In genomic region chr2:90565192-90565929, GRCm38 (mm10) we compare ENCODE assay signal across 16 mouse cellular contexts. TPM values are rescaled to one million over a fixed set of nuclear protein-coding genes. Genes with fewer than 3 reads are reported as not detected.
A peak's percentile ranks its signal among the peaks of the same experiment; 100 is the strongest.
DNase-seq lines count a peak whose midpoint lies in the region; ATAC-seq lines count a peak whose summit lies in the region.
"Had no signal": no experiment of that assay in that cellular context is flagged by ENCODE, and none has a peak within 500 bp of the region (broad histone marks: within the 10 kb centered on the region; RNA-seq: fewer than 3 reads in every experiment).

No protein-coding gene starts in this region.

- peak; percentile 52 for DNase-seq in 3T3-L1 (ENCODE audit: low read depth, low spot score)
- peak; percentile 28 for DNase-seq in NIH3T3 (ENCODE audit: low read depth)
- peak; percentile 87 to 95 for DNase-seq in kidney, adult 8-10 months
- no peak for DNase-seq in frontal cortex, postnatal 36 days (ENCODE audit: low spot score in 2 of 2)
- DNase-seq: adrenal gland, postnatal 14 days; forebrain, postnatal 0 days; right cerebral cortex, postnatal 4 days; thymus, adult 2 months had no signal

- H3K4me1 ChIP-seq in liver, embryonic 15.5 days (replicated peaks) = peaks cover 73% of the 10 kb centered on the region
- peaks cover 7% of the 10 kb centered on the region for H3K4me1 ChIP-seq in midbrain, embryonic 13.5 days (replicated peaks)
- H3K4me1 ChIP-seq in hindbrain, embryonic 16.5 days (ENCODE audit: control insufficient read depth, insufficient read depth, low read depth, low read length) = peaks cover 9% of the 10 kb centered on the region

- H3K27me3 ChIP-seq in liver, embryonic 15.5 days = no peaks in the 10 kb centered on the region
- H3K27me3 ChIP-seq in midbrain, embryonic 13.5 days = no peaks in the 10 kb centered on the region
- H3K27me3 ChIP-seq in hindbrain, embryonic 16.5 days (replicated peaks; ENCODE audit: control insufficient read depth, insufficient read depth, low read length) = no peaks in the 10 kb centered on the region
- H3K27me3 ChIP-seq: heart, embryonic 12.5 days; midbrain, embryonic 12.5 days; neural tube, embryonic 15.5 days had no signal

- peak overlapping the region; percentile 83 for H3K27ac ChIP-seq in liver, embryonic 15.5 days (replicated peaks)
- H3K27ac ChIP-seq in midbrain, embryonic 13.5 days = no peak overlapping the region
- H3K27ac ChIP-seq in hindbrain, embryonic 16.5 days (ENCODE audit: low read depth, low read length) = no peak overlapping the region
- H3K27ac ChIP-seq: hindbrain, postnatal 0 days; midbrain, embryonic 12.5 days; neural tube, embryonic 15.5 days had no signal

- WGBS in liver, embryonic 15.5 days (ENCODE audit: insufficient replicate concordance) = 67% methylated on average over 7 of the region's 7 CpGs
- 97% methylated on average over 7 of the region's 7 CpGs for WGBS in midbrain, embryonic 13.5 days
- WGBS in hindbrain, embryonic 16.5 days = 96% methylated on average over 7 of the region's 7 CpGs

- H3K4me2 ChIP-seq in liver, embryonic 15.5 days = peak overlapping the region; percentile 48
- H3K4me2 ChIP-seq in midbrain, embryonic 13.5 days (replicated peaks) = no peak overlapping the region
- no peak overlapping the region for H3K4me2 ChIP-seq in hindbrain, embryonic 16.5 days (ENCODE audit: low read length)
- H3K4me2 ChIP-seq: heart, embryonic 12.5 days; midbrain, embryonic 12.5 days; neural tube, embryonic 15.5 days had no signal

- ATAC-seq in liver, embryonic 15.5 days (ENCODE audit: insufficient read depth) = peak; percentile 23; the same call in 1 of the 2 replicates
- ATAC-seq in midbrain, embryonic 13.5 days = no peak
- ATAC-seq in hindbrain, embryonic 16.5 days = no peak
- ATAC-seq: forebrain, postnatal 0 days; hindbrain, postnatal 0 days had no signal

- no peak overlapping the region for H3K4me3 ChIP-seq in liver, embryonic 15.5 days (replicated peaks)
- H3K4me3 ChIP-seq in midbrain, embryonic 13.5 days (replicated peaks) = no peak overlapping the region
- H3K4me3 ChIP-seq in hindbrain, embryonic 16.5 days (ENCODE audit: low read length) = no peak overlapping the region
- H3K4me3 ChIP-seq: heart, embryonic 12.5 days; midbrain, embryonic 12.5 days; neural tube, embryonic 15.5 days had no signal

- peak overlapping the region; percentile 33; the same call in 1 of the 2 replicates for H3K9ac ChIP-seq in liver, embryonic 15.5 days
- no peak overlapping the region for H3K9ac ChIP-seq in midbrain, embryonic 13.5 days (replicated peaks)
- no peak overlapping the region for H3K9ac ChIP-seq in hindbrain, embryonic 16.5 days (ENCODE audit: low read depth, low read length)
- H3K9ac ChIP-seq: forebrain, postnatal 0 days; heart, embryonic 12.5 days; midbrain, embryonic 12.5 days; neural tube, embryonic 15.5 days had no signal

- H3K36me3 ChIP-seq in liver, embryonic 15.5 days (replicated peaks) = no peaks in the 10 kb centered on the region
- no peaks in the 10 kb centered on the region for H3K36me3 ChIP-seq in midbrain, embryonic 13.5 days
- no peaks in the 10 kb centered on the region for H3K36me3 ChIP-seq in hindbrain, embryonic 16.5 days (ENCODE audit: control insufficient read depth, insufficient read depth, low read length)
- H3K36me3 ChIP-seq: G1E; heart, embryonic 12.5 days; midbrain, embryonic 12.5 days; neural tube, embryonic 15.5 days had no signal

- no peaks in the 10 kb centered on the region for H3K9me3 ChIP-seq in liver, embryonic 15.5 days (replicated peaks)
- no peaks in the 10 kb centered on the region for H3K9me3 ChIP-seq in midbrain, embryonic 13.5 days
- no peaks in the 10 kb centered on the region for H3K9me3 ChIP-seq in hindbrain, embryonic 16.5 days (ENCODE audit: control insufficient read depth, low read length)
- H3K9me3 ChIP-seq: G1E; heart, embryonic 12.5 days; midbrain, embryonic 12.5 days; neural tube, embryonic 15.5 days had no signal

RNA-seq across cellular contexts. Expression of gene Ptprj, which starts 15.1 kb away (rescaled TPM):
- polyA plus RNA-seq in liver, embryonic 15.5 days (2015; fragmentation: Nextera tagmentation; extraction: Ambion mirVana) = 2.0 and 2.7 TPM in 2 replicates
- polyA plus RNA-seq in midbrain, embryonic 13.5 days (2015; fragmentation: Nextera tagmentation; extraction: Ambion mirVana) = 3.0 and 3.1 TPM in 2 replicates
- polyA plus RNA-seq in hindbrain, embryonic 16.5 days (2015; fragmentation: Nextera tagmentation; extraction: Ambion mirVana) = 6.0 and 6.8 TPM in 2 replicates

Comparison
In these comparisons a context has a peak if more than half of its experiments do, and no peak if none do; other contexts are left out.
1. DNase-seq: peak in 3T3-L1 (single experiment), NIH3T3 (single experiment) and kidney, adult 8-10 months (2 of 2); none in frontal cortex, postnatal 36 days (0 of 2).